In the genomic region with DNA sequence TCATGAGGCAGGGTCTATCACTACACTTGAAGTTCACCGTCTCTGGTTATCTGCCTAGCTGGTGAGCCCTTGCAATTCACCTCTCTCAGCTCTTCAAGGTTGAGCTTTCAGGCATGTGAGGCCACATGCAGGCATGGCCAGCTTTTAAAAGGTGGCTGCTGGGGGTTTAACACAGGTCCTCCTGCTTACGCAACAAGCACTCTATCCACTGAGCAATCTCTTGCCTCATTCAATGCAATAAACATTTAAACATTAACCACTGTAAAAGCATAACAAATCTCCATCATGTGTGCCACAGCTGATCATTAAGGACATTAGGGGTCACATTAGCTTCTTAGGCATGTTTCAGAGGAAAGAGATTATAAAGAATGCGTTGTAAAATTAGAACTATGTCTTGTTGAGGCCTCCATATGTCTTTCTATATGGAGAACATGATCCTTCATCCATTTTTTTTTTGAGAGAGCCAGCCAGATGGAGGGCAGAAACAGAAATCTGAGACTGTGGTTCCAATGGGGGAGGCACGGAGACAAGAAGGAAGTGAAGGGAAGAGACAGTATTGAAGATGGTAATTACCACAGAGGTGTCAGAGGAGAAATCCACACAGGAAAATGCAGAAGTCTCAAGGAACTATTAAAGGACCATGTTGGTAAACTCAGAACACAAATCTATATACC, we compare ENCODE assay signal across 11 mouse cellular contexts.
"Had no signal": no experiment of that assay in that cellular context is flagged by ENCODE, and none has a peak within 500 bp of the region (broad histone marks: within the 10 kb centered on the region; RNA-seq: fewer than 3 reads in every experiment).

No protein-coding gene starts in this region.

- H3K4me1 ChIP-seq: hindbrain, embryonic 15.5 days; kidney, embryonic 15.5 days; limb, embryonic 12.5 days; midbrain, embryonic 12.5 days had no signal

- DNase-seq: liver; lung, adult 2 months; right cerebral cortex, postnatal 4 days; spleen, adult 18-20 months; thymus, adult 2 months; thymus, postnatal 25 days had no signal

- H3K4me3 ChIP-seq: hindbrain, embryonic 15.5 days; kidney, embryonic 15.5 days; limb, embryonic 12.5 days; midbrain, embryonic 12.5 days had no signal

- H3K27ac ChIP-seq: hindbrain, embryonic 15.5 days; kidney, embryonic 15.5 days; limb, embryonic 12.5 days; liver, embryonic 14.5 days; midbrain, embryonic 12.5 days had no signal
